Mouse (Mus musculus) CD4-positive, CD25-positive, alpha-beta regulatory T cell, adult 2 months (primary cell): ENCODE measurements at regions not wholly inside any gene's neighbourhood (a gene's known extent, or its start where the extent isn't known, plus 50 kb on each side); places are given as distances from the start of the nearest gene placed in this dataset.

Experiments used
- DNase-seq: peaks from one replicate; pipeline ENCODE4 v3.0.0-alpha.2; 2012; ENCODE audit warnings: low read depth, low spot score

GRCm38 (mm10) chr6:31614563-31614962 is 50.8 kb upstream of the Podxl start:
- DNase-seq: no peak

GRCm38 (mm10) chr6:31613590-31614319 is 50.0 kb upstream of the Podxl start:
- DNase-seq: no peak
